Mouse (Mus musculus) brain, embryonic 18.5 days (tissue): ENCODE measurements around the gene Elfn2.

Experiments
- DNase-seq: peaks from one replicate; pipeline ENCODE4 v3.0.0-alpha.2; 2012; ENCODE audit warnings: low read depth, low spot score

Gene Elfn2

GRCm38 (mm10) chr15:78681781-78682180 lies 36.8 kb downstream of the Elfn2 start:
- DNase-seq: no peak

GRCm38 (mm10) chr15:78681301-78681700 lies 37.3 kb downstream of the Elfn2 start:
- DNase-seq: no peak

GRCm38 (mm10) chr15:78680291-78680690 lies 38.3 kb downstream of the Elfn2 start:
- DNase-seq: no peak

GRCm38 (mm10) chr15:78677708-78678107 lies 40.9 kb downstream of the Elfn2 start:
- no peak for DNase-seq

- no peak for DNase-seq
These were observed 41.6 kb downstream of the Elfn2 start for GRCm38 (mm10) chr15:78677015-78677414.

- DNase-seq: no peak
These were observed 43.6 kb downstream of the Elfn2 start for GRCm38 (mm10) chr15:78674912-78675412.

GRCm38 (mm10) chr15:78673436-78673835 lies 45.1 kb downstream of the Elfn2 start:
- no peak for DNase-seq

GRCm38 (mm10) chr15:78670341-78670740 lies 48.2 kb downstream of the Elfn2 start:
- no peak for DNase-seq

- no peak for DNase-seq
These were observed 49.2 kb downstream of the Elfn2 start for GRCm38 (mm10) chr15:78669221-78669871.

GRCm38 (mm10) chr15:78664268-78664667 lies 54.3 kb downstream of the Elfn2 start:
- no peak for DNase-seq

- no peak for DNase-seq
These were observed 67.4 kb downstream of the Elfn2 start for GRCm38 (mm10) chr15:78651169-78651568.

- DNase-seq: no peak
These were observed 70.8 kb downstream of the Elfn2 start for GRCm38 (mm10) chr15:78647746-78648145.

- no peak for DNase-seq
These were observed 74.0 kb downstream of the Elfn2 start for GRCm38 (mm10) chr15:78644606-78645005.

- no peak for DNase-seq
These were observed 74.9 kb downstream of the Elfn2 start for GRCm38 (mm10) chr15:78643633-78644032.

GRCm38 (mm10) chr15:78635231-78635630 lies 83.3 kb downstream of the Elfn2 start:
- DNase-seq: no peak

- DNase-seq: peak; percentile 68
These were observed 84.4 kb downstream of the Elfn2 start for GRCm38 (mm10) chr15:78634095-78634737.

- DNase-seq: no peak
These were observed 85.2 kb downstream of the Elfn2 start for GRCm38 (mm10) chr15:78633413-78633812.

GRCm38 (mm10) chr15:78632387-78632786 lies 86.2 kb downstream of the Elfn2 start:
- no peak for DNase-seq

GRCm38 (mm10) chr15:78626285-78626684 lies 92.3 kb downstream of the Elfn2 start:
- DNase-seq: no peak

- DNase-seq: no peak
These were observed 93.6 kb downstream of the Elfn2 start for GRCm38 (mm10) chr15:78624961-78625360.

GRCm38 (mm10) chr15:78624431-78624950 lies 94.1 kb downstream of the Elfn2 start:
- no peak for DNase-seq

GRCm38 (mm10) chr15:78623426-78623825 lies 95.1 kb downstream of the Elfn2 start:
- DNase-seq: no peak
